Mouse (Mus musculus) embryonic facial prominence, embryonic 13.5 days (tissue): ENCODE results near the gene Ntrk2. TPM values are rescaled to one million over a fixed set of nuclear protein-coding genes. Genes with fewer than 3 reads are reported as not detected.

ENCODE experiments used
- ATAC-seq: fragments of 200-750 bp; cut with Nextera tagmentation; 2 replicates; pipeline ENCODE4 v1.8.0; 2017; ENCODE audit warnings: low read depth; ENCODE audit not compliant: insufficient number of reproducible peaks, insufficient read depth, low FRiP score, low TSS enrichment
- H3K27ac ChIP-seq: fragments of 300-500 bp; sonication (generic); 2 replicates; pipeline ENCODE4 v1.5.1; 2015; ENCODE audit warnings: moderate library complexity, mild to moderate bottlenecking, inconsistent platforms
- H3K27me3 ChIP-seq: fragments of 300-500 bp; sonication (generic); 2 replicates; pipeline ENCODE4 v1.6.1; 2015; ENCODE audit warnings: mild to moderate bottlenecking, inconsistent platforms
- H3K36me3 ChIP-seq: fragments of 300-500 bp; sonication (generic); 2 replicates; pipeline ENCODE4 v1.6.1; 2015; ENCODE audit warnings: mild to moderate bottlenecking, inconsistent platforms
- H3K4me1 ChIP-seq: fragments of 300-500 bp; sonication (generic); 2 replicates; pipeline ENCODE4 v1.6.1; 2015; ENCODE audit warnings: inconsistent platforms
- H3K4me2 ChIP-seq: fragments of 300-500 bp; sonication (generic); 2 replicates; pipeline ENCODE4 v1.6.1; 2015; ENCODE audit warnings: moderate library complexity, mild to moderate bottlenecking, inconsistent platforms
- H3K4me3 ChIP-seq: fragments of 300-500 bp; sonication (generic); 2 replicates; pipeline ENCODE4 v1.5.1; 2015; ENCODE audit warnings: mild to moderate bottlenecking, inconsistent platforms
- H3K9ac ChIP-seq: fragments of 300-500 bp; sonication (generic); 2 replicates; pipeline ENCODE4 v1.6.1; 2015; ENCODE audit warnings: mild to moderate bottlenecking, inconsistent platforms
- H3K9me3 ChIP-seq: fragments of 300-500 bp; sonication (generic); 2 replicates; pipeline ENCODE4 v1.6.1; 2016; ENCODE audit warnings: inconsistent platforms
- WGBS: fragments of 180-500 bp; shearing (Covaris S2); methylation state at CpG from one replicate; pipeline ENCODE4 v1.1.7; 2015; ENCODE audit warnings: mixed read lengths; 5-methylcytosine and 5-hydroxymethylcytosine counted together
- polyA plus RNA-seq: library from polyadenylated mRNA; unstranded; fragments of >200 nt; fragmentation: Nextera tagmentation; extraction: Ambion mirVana; gene quantifications from 2 replicates; pipeline ENCODE4 v1.2.1, GENCODE M21; 2015

Gene Ntrk2
- polyA plus RNA-seq, 1 experiment from 2014 or later: 28.1 TPM

GRCm38 (mm10) chr13:58968168-58968567 lies 161.8 kb downstream of the Ntrk2 start:
- no peak overlapping the region for H3K4me2 ChIP-seq
- no peak overlapping the region for H3K4me3 ChIP-seq
- no peak overlapping the region for H3K27ac ChIP-seq
- no peaks in the 10 kb centered on the region for H3K9me3 ChIP-seq
- no peaks in the 10 kb centered on the region for H3K36me3 ChIP-seq
- no peak for ATAC-seq
- no peak overlapping the region for H3K9ac ChIP-seq
- 69% methylated on average over 5 of the region's 5 CpGs for WGBS
- peaks cover 7% of the 10 kb centered on the region; the same call in 1 of the 2 replicates for H3K4me1 ChIP-seq
- no peaks in the 10 kb centered on the region for H3K27me3 ChIP-seq

DNA sequence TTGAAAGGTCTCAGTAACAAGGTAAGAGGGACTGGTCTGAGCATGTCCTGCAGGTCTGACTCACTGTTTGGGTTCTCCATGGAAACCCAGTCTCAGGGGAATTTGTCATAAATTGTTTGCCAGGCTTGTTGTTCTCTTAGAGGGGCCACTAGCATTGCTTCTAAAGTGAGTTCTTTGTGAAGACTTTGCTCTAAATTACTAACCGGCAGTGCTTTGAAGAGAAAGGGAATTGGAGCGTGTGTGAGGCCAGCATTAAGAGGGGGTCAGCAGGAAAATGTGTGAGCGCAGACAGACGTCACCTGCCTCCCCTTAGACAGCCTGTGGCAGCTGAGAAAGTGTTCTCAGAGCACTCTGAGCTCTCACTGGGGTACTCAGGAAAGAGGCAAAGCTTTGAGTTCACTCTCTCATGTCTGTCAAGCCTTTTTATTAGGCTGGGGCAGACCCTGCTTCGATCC lies 165.1 kb downstream of the Ntrk2 start:
- Histone ChIP-seq H3K27ac (no peak overlapping the region), H3K36me3 (no peaks in the 10 kb centered on the region), H3K4me3 (no peak overlapping the region), H3K9ac (no peak overlapping the region), H3K4me1 (peaks cover 16% of the 10 kb centered on the region), H3K4me2 (no peak overlapping the region), H3K9me3 (no peaks in the 10 kb centered on the region), H3K27me3 (no peaks in the 10 kb centered on the region)
- no peak for ATAC-seq
- 14% methylated on average over 5 of the region's 5 CpGs for WGBS

- 55% methylated on average over 5 of the region's 5 CpGs for WGBS
- peaks cover 16% of the 10 kb centered on the region for H3K4me1 ChIP-seq
- no peaks in the 10 kb centered on the region for H3K27me3 ChIP-seq
- H3K9me3 ChIP-seq: no peaks in the 10 kb centered on the region
- H3K4me2 ChIP-seq: no peak overlapping the region
- H3K4me3 ChIP-seq: no peak overlapping the region
- ATAC-seq: no peak
- H3K27ac ChIP-seq: no peak overlapping the region
- H3K36me3 ChIP-seq: no peaks in the 10 kb centered on the region
- no peak overlapping the region for H3K9ac ChIP-seq
Measured at GRCm38 (mm10) chr13:58972511-58972910, 166.1 kb downstream of the Ntrk2 start.

GRCm38 (mm10) chr13:58996447-58996846 lies 190.1 kb downstream of the Ntrk2 start:
- Histone ChIP-seq H3K9ac (no peak overlapping the region), H3K27ac (no peak overlapping the region), H3K4me3 (no peak overlapping the region), H3K27me3 (no peaks in the 10 kb centered on the region), H3K36me3 (no peaks in the 10 kb centered on the region), H3K4me2 (no peak overlapping the region), H3K4me1 (no peaks in the 10 kb centered on the region; the same call in 1 of the 2 replicates), H3K9me3 (no peaks in the 10 kb centered on the region)
- ATAC-seq: no peak
- WGBS: 77% methylated on average over 5 of the region's 5 CpGs

GRCm38 (mm10) chr13:58997763-58998162 lies 191.4 kb downstream of the Ntrk2 start:
- H3K4me3 ChIP-seq: no peak overlapping the region
- no peaks in the 10 kb centered on the region for H3K27me3 ChIP-seq
- no peaks in the 10 kb centered on the region for H3K36me3 ChIP-seq
- H3K4me2 ChIP-seq: no peak overlapping the region
- ATAC-seq: no peak
- no peaks in the 10 kb centered on the region; the same call in 1 of the 2 replicates for H3K4me1 ChIP-seq
- H3K9me3 ChIP-seq: no peaks in the 10 kb centered on the region
- 97% methylated on average over 2 of the region's 2 CpGs for WGBS
- H3K27ac ChIP-seq: no peak overlapping the region
- H3K9ac ChIP-seq: no peak overlapping the region

- no peak for ATAC-seq
- WGBS: 53% methylated on average over 11 of the region's 11 CpGs
- H3K4me2 ChIP-seq: no peak overlapping the region
Measured at GRCm38 (mm10) chr13:58999373-59000053, 193.1 kb downstream of the Ntrk2 start.

GRCm38 (mm10) chr13:59002943-59003806 lies 196.8 kb downstream of the Ntrk2 start:
- H3K27ac ChIP-seq: no peak overlapping the region
- H3K36me3 ChIP-seq: no peaks in the 10 kb centered on the region
- WGBS: 68% methylated on average over 12 of the region's 12 CpGs
- H3K4me2 ChIP-seq: no peak overlapping the region
- H3K27me3 ChIP-seq: no peaks in the 10 kb centered on the region
- H3K4me3 ChIP-seq: no peak overlapping the region
- no peak overlapping the region for H3K9ac ChIP-seq
- peaks cover 11% of the 10 kb centered on the region for H3K4me1 ChIP-seq
- ATAC-seq: no peak
- H3K9me3 ChIP-seq: no peaks in the 10 kb centered on the region

More at GRCm38 (mm10) chr13:58999373-59000053, 193.1 kb downstream of the Ntrk2 start:
- Histone ChIP-seq H3K9ac (no peak overlapping the region), H3K36me3 (no peaks in the 10 kb centered on the region), H3K27ac (no peak overlapping the region), H3K9me3 (no peaks in the 10 kb centered on the region), H3K4me1 (0 out of 2 replicates have a peak, but pooled peaks cover under 1% of the 10 kb centered on the region), H3K4me3 (no peak overlapping the region), H3K27me3 (no peaks in the 10 kb centered on the region)

DNA sequence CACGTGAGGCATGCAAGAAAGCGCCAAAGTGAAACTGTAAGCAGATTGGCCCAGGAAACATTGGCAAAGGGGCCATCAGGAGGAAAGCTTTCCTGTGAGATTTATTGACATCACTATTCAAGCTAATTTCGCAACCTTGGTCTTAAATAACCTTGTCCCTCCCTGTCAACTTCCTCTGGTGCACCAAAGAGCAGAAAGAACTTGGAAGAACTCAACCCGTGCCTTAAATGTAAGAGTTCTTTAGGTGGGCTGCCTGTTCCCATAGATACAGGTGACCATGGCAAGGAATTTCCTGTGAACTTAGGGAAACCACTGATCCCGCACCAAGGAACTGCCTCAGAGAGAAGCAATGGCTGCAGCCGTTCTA lies 197.4 kb downstream of the Ntrk2 start:
- peaks cover 11% of the 10 kb centered on the region for H3K4me1 ChIP-seq
- H3K36me3 ChIP-seq: no peaks in the 10 kb centered on the region
- H3K9ac ChIP-seq: no peak overlapping the region
- WGBS: 83% methylated on average over 6 of the region's 6 CpGs
- no peak for ATAC-seq
- H3K27ac ChIP-seq: no peak overlapping the region
- no peaks in the 10 kb centered on the region for H3K9me3 ChIP-seq
- no peak overlapping the region for H3K4me3 ChIP-seq
- H3K27me3 ChIP-seq: no peaks in the 10 kb centered on the region
- no peak overlapping the region for H3K4me2 ChIP-seq

GRCm38 (mm10) chr13:59004579-59004978 lies 198.2 kb downstream of the Ntrk2 start:
- H3K27me3 ChIP-seq: no peaks in the 10 kb centered on the region
- WGBS: 57% methylated on average over 6 of the region's 6 CpGs
- no peak for ATAC-seq

DNA sequence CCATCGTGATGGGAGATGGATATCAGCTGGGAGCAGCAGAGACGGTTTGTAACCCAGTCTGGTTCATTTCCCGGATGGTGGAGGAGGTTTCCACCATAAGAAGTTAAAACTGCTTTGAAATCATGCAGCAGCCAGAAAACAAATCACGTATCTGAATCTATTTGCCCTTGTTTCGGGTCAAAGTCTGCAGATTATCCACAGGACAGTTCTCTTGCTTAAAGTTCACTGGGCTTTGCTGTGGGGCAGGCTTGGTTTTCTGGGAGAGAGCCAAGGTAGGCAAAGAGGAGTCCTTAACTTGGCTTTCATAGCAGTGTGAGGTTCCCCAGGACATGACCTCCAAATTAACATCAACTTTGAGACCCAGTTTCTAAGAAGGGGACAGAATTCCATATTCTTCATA lies 203.5 kb downstream of the Ntrk2 start:
- Histone ChIP-seq H3K27me3 (no peaks in the 10 kb centered on the region), H3K27ac (no peak overlapping the region), H3K4me3 (no peak overlapping the region), H3K4me1 (peaks cover 41% of the 10 kb centered on the region), H3K9me3 (no peaks in the 10 kb centered on the region), H3K9ac (no peak overlapping the region), H3K36me3 (no peaks in the 10 kb centered on the region), H3K4me2 (no peak overlapping the region)
- WGBS: 77% methylated on average over 5 of the region's 5 CpGs
- no peak for ATAC-seq

More at GRCm38 (mm10) chr13:59004579-59004978, 198.2 kb downstream of the Ntrk2 start:
- H3K4me1 ChIP-seq: peaks cover 15% of the 10 kb centered on the region
- H3K27ac ChIP-seq: no peak overlapping the region
- no peak overlapping the region for H3K9ac ChIP-seq
- no peak overlapping the region for H3K4me2 ChIP-seq
- H3K4me3 ChIP-seq: no peak overlapping the region
- no peaks in the 10 kb centered on the region for H3K9me3 ChIP-seq
- H3K36me3 ChIP-seq: no peaks in the 10 kb centered on the region

DNA sequence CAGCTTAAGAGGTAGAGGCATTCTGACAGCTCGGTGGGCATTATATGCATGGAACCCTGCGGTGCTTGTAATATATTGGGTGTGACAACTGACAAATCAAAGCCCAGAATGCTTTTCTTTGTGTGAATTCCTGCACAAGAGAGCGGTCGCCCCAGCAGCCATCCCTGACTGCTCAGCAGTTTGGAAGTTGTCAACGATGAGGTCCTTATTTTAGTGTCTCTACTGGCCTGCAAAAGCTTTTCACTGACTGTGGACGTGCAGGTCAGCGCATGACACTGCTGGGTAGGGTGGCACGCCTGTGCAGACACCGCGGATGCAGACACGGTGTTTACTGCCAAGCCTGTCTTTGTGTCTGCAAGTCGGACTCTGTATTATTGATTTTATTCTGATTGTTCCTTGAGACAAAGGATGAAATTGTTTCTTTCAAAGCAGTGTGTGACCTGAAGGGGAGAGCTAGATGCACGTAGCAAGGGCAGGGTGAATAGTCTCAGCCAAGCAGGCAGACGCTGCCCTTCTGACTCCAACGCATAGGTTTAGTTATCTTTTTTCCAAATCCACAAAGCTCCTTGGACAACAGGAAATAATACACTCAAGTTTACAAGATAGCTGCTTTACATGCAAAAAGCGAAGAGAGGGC lies 204.6 kb downstream of the Ntrk2 start:
- Histone ChIP-seq H3K4me2 (peak overlapping the region; percentile 58), H3K4me3 (peak overlapping the region; percentile 27), H3K27ac (no peak overlapping the region), H3K36me3 (no peaks in the 10 kb centered on the region), H3K9ac (peak overlapping the region; percentile 49; the same call in 1 of the 2 replicates), H3K27me3 (no peaks in the 10 kb centered on the region), H3K4me1 (peaks cover 32% of the 10 kb centered on the region), H3K9me3 (no peaks in the 10 kb centered on the region)
- ATAC-seq: 0 out of 2 replicates have a peak, but pooled peaks have one; percentile 37
- WGBS: 39% methylated on average over 16 of the region's 16 CpGs
